Mouse (Mus musculus) lung, adult 2 months (tissue): Measurements from ENCODE around the gene Mrtfb. TPM values are rescaled to one million over a fixed set of nuclear protein-coding genes. Genes with fewer than 3 reads are reported as not detected.

Experiments
- DNase-seq: peaks from one replicate; pipeline ENCODE4 v3.0.0; 2022
- H3K4me1 ChIP-seq: fragments of 200-500 bp; 2 replicates; pipeline ENCODE4 v1.6.1; 2011; ENCODE audit warnings: low read length; ENCODE audit not compliant: control insufficient read depth, insufficient read depth
- H3K4me3 ChIP-seq: fragments of 200-500 bp; replicated peaks from 2 replicates; pipeline ENCODE3; 2011; ENCODE audit warnings: low read depth, mild to moderate bottlenecking, control low read depth, low read length; ENCODE audit errors: extremely low read depth
- CTCF ChIP-seq: fragments of 200-500 bp; IDR thresholded peaks from 2 replicates; pipeline ENCODE4 v1.5.1; 2011; ENCODE audit warnings: mild to moderate bottlenecking, low read length, control low read depth; ENCODE audit not compliant: insufficient read depth
- POLR2A ChIP-seq: fragments of 200-500 bp; IDR thresholded peaks from 2 replicates; pipeline ENCODE4 v1.6.1; 2011; ENCODE audit warnings: low read depth, mild to moderate bottlenecking, control low read depth, low read length, borderline replicate concordance; ENCODE audit errors: extremely low read depth
- WGBS: fragments of 180-500 bp; shearing (Covaris S2); methylation state at CpG from one replicate; pipeline ENCODE4 v1.1.7; 2018; 5-methylcytosine and 5-hydroxymethylcytosine counted together
- polyA plus RNA-seq: library from polyadenylated mRNA; depleted of rRNA; stranded (reverse); fragments of >200 nt; gene quantifications from 2 replicates; pipeline ENCODE4 v1.2.3, GENCODE M21; 2012

Mrtfb gene
- polyA plus RNA-seq, 1 experiment, result 15.8 TPM

DNA sequence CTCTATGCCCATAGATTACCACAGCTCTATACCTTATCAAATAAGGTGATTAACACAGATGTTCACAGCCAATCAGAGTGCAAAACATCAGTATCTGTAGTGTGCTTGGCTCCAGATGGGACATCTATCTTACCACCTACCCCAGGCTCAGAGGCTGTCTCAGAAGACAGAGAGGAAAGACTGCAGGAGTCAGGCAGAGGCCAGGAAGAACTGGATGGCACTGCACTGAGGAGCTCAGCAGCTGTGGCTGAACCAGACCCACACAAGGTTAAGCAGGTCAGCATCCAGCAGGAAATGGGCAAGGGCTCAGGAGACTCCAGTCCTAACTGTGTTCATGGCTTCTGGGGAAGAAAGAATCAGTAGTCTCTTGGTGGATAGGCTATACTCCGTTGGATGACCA is 55.1 kb downstream of the Mrtfb start:
- no peak for TF ChIP-seq POLR2A
- Histone ChIP-seq H3K4me1 (peaks cover 7% of the 10 kb centered on the region), H3K4me3 (no peak overlapping the region)
- DNase-seq, result no peak
- 66% methylated on average over 1 of the region's 1 CpGs for WGBS

DNA sequence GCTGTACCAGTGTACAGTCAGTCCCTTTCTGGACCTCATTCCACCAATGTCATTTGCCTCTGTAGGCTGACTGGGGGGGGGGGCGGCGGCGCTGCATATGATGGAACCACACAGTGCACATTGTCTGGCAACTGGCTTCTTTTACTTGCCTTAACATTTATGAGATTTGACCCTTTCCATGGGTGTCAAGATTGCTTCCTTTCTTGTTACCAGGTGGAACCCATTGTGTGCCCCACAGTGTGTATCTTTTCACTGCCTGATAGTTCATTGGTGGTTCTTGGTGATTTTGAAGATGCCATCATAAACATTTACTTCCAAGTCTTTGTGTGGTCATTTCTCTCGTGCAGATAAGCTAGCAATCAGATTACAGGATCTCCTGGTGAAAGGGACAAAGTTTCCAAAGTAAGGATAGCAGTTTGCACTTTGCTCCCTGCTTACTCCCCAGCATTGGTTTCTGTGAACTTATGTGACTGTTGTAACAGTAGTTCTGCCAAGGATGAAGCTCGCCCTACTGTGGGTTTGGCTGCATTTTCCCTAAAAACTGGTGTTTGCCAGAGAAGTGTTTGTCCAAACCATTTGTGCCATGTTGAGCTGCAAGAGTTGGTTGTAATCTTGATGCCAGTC is 56.9 kb downstream of the Mrtfb start:
- Histone ChIP-seq H3K4me1 (peaks cover 2% of the 10 kb centered on the region; the same call in 1 of the 2 replicates), H3K4me3 (no peak overlapping the region)
- TF ChIP-seq CTCF (no peak), POLR2A (no peak)
- DNase-seq, result no peak
- WGBS, result 81% methylated on average over 5 of the region's 5 CpGs

- Histone ChIP-seq H3K4me1 (peaks cover 14% of the 10 kb centered on the region), H3K4me3 (no peak overlapping the region)
- TF ChIP-seq POLR2A, result no peak
- TF ChIP-seq CTCF, result no peak
- 25% methylated on average over 6 of the region's 6 CpGs for WGBS
- DNase-seq, result no peak
Measured at GRCm38 (mm10) chr16:13323751-13324150, 67.5 kb downstream of the Mrtfb start.

DNA sequence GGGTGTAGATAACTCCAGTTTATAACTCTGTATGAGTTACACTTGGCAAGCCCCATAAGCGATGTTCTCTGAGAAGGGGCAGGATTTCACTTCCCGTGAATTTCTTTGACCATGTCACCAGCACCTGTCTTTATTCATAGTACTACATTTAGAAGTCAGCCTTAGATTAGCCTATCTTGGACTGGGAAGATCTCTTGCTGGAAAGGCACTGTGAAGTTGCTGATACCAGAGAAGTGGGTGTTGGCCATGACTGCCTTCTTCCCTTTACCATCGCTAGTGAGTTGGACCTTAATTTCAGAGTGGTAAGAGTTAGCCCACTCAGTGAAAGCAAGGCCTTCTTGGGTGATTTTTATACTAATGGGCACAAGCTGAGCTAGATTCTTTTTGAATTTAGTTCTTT is 70.3 kb downstream of the Mrtfb start:
- WGBS, result 90% methylated on average over 3 of the region's 3 CpGs
- TF ChIP-seq CTCF (no peak), POLR2A (no peak)
- no peak overlapping the region for H3K4me3 ChIP-seq
- DNase-seq, result no peak
- peaks cover 19% of the 10 kb centered on the region for H3K4me1 ChIP-seq

DNA sequence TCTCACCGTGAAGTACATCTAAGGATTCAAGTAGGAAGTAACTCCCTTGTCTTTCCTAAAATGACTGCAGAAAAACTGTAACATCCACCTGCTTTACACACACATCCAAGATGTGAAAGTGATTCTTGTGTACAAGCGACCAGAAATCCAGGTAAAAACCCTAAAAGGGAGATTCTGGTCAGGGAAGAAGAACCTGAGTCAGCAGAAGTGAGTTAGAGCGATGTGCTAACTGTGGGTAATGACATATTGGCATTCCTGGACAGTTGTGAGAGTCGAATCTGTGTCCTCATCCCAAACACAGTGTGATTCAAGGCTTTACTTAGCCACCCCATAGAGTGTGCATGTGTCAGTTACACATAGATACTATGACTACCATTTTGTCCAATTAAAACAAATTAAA is 72.4 kb downstream of the Mrtfb start:
- Histone ChIP-seq H3K4me1 (peaks cover 19% of the 10 kb centered on the region), H3K4me3 (no peak overlapping the region)
- DNase-seq, result no peak
- TF ChIP-seq CTCF, result no peak
- no peak for TF ChIP-seq POLR2A
- WGBS, result 87% methylated on average over 4 of the region's 4 CpGs

GRCm38 (mm10) chr16:13329640-13330039 is 73.4 kb downstream of the Mrtfb start:
- 69% methylated on average over 3 of the region's 3 CpGs for WGBS
- peaks cover 19% of the 10 kb centered on the region for H3K4me1 ChIP-seq
- no peak overlapping the region for H3K4me3 ChIP-seq
- TF ChIP-seq CTCF (no peak), POLR2A (no peak)
- no peak for DNase-seq

DNA sequence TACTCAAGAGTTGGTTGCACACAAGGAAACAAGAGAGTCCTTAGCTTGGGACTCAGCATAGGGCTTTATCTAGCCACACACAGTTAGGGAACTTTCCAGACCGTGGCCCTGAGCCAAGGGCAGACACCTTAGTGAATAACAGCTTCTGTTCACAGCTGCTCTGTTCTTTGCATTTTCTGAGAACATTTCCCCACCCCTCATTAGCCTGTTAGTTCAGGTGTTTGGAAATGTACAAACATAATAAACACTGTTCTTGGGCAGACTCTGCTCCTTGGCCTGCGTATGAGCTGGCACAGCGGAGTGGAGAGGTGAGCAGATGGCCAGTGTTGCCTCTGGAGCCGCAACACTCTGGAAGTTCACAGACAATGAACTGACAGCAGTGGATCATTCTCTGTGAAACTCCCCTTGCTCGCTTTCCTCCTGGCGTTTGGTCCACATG is 74.0 kb downstream of the Mrtfb start:
- DNase-seq, result no peak
- Histone ChIP-seq H3K4me3 (no peak overlapping the region), H3K4me1 (peaks cover 19% of the 10 kb centered on the region)
- 55% methylated on average over 6 of the region's 6 CpGs for WGBS
- TF ChIP-seq CTCF (no peak), POLR2A (no peak)

DNA sequence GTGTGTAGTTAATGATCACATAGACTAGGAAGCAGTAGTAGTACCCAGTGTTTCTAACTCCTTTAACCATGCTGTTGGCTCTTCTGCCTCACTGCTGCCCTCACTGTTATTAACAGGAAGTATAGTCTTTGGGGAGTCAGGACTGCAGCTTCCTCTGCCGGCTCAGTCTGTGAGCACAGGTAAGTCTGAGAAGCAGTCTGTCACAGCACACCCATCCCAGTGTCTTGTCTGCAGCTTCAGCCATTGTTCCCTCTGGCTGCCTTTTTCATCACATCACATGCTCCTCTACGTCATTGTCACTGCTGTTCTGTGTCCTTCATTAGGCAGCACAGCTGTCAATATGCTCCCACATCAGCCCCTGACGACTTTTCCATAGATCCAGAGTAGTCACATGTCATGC is 75.6 kb downstream of the Mrtfb start:
- no peak for DNase-seq
- WGBS, result 52% methylated on average over 3 of the region's 3 CpGs
- Histone ChIP-seq H3K4me3 (no peak overlapping the region), H3K4me1 (peaks cover 24% of the 10 kb centered on the region)
- TF ChIP-seq CTCF (no peak), POLR2A (no peak)

DNA sequence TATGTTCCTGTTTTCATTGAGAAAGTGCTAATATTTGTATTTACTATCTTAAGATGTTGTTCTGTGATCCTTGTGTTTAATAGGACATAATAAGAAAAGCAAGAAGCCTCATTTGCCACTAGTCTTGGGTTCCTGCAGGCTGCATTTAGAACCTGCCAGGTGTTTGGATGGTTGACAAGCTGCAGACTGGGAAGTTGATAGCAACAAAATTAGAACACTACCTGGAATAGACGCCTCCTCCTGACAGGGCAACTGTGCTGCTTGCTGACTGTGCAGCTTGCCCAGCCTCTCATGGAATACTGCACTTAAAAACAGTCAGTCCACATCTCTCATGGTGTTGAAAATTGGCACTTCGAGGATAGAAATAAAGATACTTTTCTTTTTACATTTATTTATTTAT is 76.3 kb downstream of the Mrtfb start:
- WGBS, result 87% methylated on average over 2 of the region's 2 CpGs
- DNase-seq, result no peak
- no peak overlapping the region for H3K4me3 ChIP-seq
- TF ChIP-seq CTCF, result no peak
- no peak for TF ChIP-seq POLR2A
- H3K4me1 ChIP-seq, result peaks cover 22% of the 10 kb centered on the region

DNA sequence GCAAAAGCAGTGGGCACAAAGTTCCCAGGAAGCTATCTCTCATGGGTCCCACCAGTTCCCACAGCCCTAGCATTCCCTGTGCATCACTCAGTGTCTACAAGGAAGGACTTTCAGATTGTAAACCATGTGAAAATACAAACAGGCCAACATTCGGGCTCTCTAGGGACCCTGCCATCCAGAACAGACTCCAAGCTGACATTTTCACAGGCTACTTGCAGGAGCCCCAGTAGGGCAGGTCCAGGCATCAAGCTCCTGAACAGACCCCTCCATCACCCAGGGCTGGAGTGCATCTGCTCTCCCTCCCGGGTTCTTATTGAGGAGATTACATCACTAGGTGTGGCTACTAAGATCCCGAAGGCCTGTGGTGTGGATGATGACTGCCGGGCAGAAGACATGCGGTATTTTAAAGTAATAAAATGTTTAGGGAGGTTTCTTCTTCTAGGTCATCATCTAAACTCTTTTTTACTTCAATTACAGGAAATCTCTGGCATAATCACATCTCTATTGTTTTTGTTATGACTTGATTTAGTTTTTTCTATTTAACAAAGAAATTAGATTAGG is 77.6 kb downstream of the Mrtfb start:
- H3K4me3 ChIP-seq, result no peak overlapping the region
- WGBS, result 38% methylated on average over 5 of the region's 5 CpGs
- DNase-seq, result no peak
- no peak for TF ChIP-seq POLR2A
- TF ChIP-seq CTCF, result no peak
- peaks cover 26% of the 10 kb centered on the region for H3K4me1 ChIP-seq
